Mouse (Mus musculus): ENCODE measurements around the gene Fam208b.
"Not testable (repeated sequence)": the region's sequence is repeated elsewhere in the genome, so short reads cannot be mapped to it uniquely, and the experiment has no call there.

The Fam208b gene

GRCm38 (mm10) chr13:3523459-3523858 is 87.4 kb downstream of the Fam208b start:
- no peak for ATAC-seq (ENCODE audit: insufficient number of reproducible peaks, low FRiP score, low TSS enrichment)

GRCm38 (mm10) chr13:3519994-3520393 is 90.9 kb downstream of the Fam208b start:
- ATAC-seq (ENCODE audit: insufficient number of reproducible peaks, low FRiP score, low TSS enrichment), result not testable (repeated sequence)

- ATAC-seq (ENCODE audit: insufficient number of reproducible peaks, low FRiP score, low TSS enrichment), result not testable (repeated sequence)
Observed at GRCm38 (mm10) chr13:3519357-3519756, 91.6 kb downstream of the Fam208b start.
